Mouse (Mus musculus) megakaryocyte, embryonic 14.5 days (primary cell): ENCODE data around the gene Dnaic1.

Experiments
- FLI1 ChIP-seq: IDR thresholded peaks from 2 replicates; pipeline ENCODE4 v1.6.1; 2012; ENCODE audit warnings: low read length, inconsistent platforms, mixed read lengths
- GATA1 ChIP-seq: IDR thresholded peaks from 3 replicates; pipeline ENCODE4 v1.6.1; 2012; ENCODE audit warnings: mixed read lengths, low read length, inconsistent platforms, borderline replicate concordance

- no peak for TF ChIP-seq GATA1
- TF ChIP-seq FLI1, result no peak
Observed at GRCm38 (mm10) chr4:41665009-41665675, 95.6 kb downstream of the Dnaic1 start.
